Mouse (Mus musculus) frontal cortex, postnatal 10 days (tissue): ENCODE measurements around the gene Etfrf1.

ENCODE experiments used
- DNase-seq, 2 experiments: peaks; one replicate each; pipeline ENCODE4 v3.0.0; 2022; ENCODE audit warnings: low spot score in 2 of 2, mixed read lengths in 1 of 2

Gene Etfrf1

GRCm38 (mm10) chr6:145224246-145224645 is 13.3 kb downstream of the Etfrf1 start:
- no peak for DNase-seq

- no peak for DNase-seq
Measured at GRCm38 (mm10) chr6:145226296-145226695, 15.4 kb downstream of the Etfrf1 start.

- DNase-seq: no peak
Measured at GRCm38 (mm10) chr6:145234391-145234790, 23.5 kb downstream of the Etfrf1 start.

GRCm38 (mm10) chr6:145235367-145235766 is 24.4 kb downstream of the Etfrf1 start:
- DNase-seq: no peak

- no peak for DNase-seq
Measured at GRCm38 (mm10) chr6:145237148-145237547, 26.2 kb downstream of the Etfrf1 start.

GRCm38 (mm10) chr6:145240285-145240684 is 29.4 kb downstream of the Etfrf1 start:
- DNase-seq: no peak

- no peak for DNase-seq
Measured at GRCm38 (mm10) chr6:145242521-145242920, 31.6 kb downstream of the Etfrf1 start.

- DNase-seq: no peak
Measured at GRCm38 (mm10) chr6:145246841-145247240, 35.9 kb downstream of the Etfrf1 start.

GRCm38 (mm10) chr6:145247886-145248285 is 37.0 kb downstream of the Etfrf1 start:
- DNase-seq: no peak

- DNase-seq: peak; percentile 48 to 57
Measured at GRCm38 (mm10) chr6:145249291-145250184, 38.6 kb downstream of the Etfrf1 start.

GRCm38 (mm10) chr6:145250185-145250791 is 39.4 kb downstream of the Etfrf1 start, which contains the start of gene Kras:
Gene Kras (minus strand): TSS chr6:145250239.
- DNase-seq: peak; percentile 76 to 87

- peak; percentile 32 to 33 for DNase-seq
Measured at GRCm38 (mm10) chr6:145250820-145251219, 39.9 kb downstream of the Etfrf1 start.

GRCm38 (mm10) chr6:145255952-145256700 is 45.2 kb downstream of the Etfrf1 start:
- DNase-seq: no peak

GRCm38 (mm10) chr6:145256701-145257073 is 45.8 kb downstream of the Etfrf1 start:
- DNase-seq: no peak

GRCm38 (mm10) chr6:145262314-145262713 is 51.4 kb downstream of the Etfrf1 start:
- no peak for DNase-seq
